Mouse (Mus musculus): ENCODE data around the gene Klhdc3. TPM values are rescaled to one million over a fixed set of nuclear protein-coding genes. Genes with fewer than 3 reads are reported as not detected.

The Klhdc3 gene
- polyA plus RNA-seq, 1 experiment from 2014 or later = 179 TPM

- H3K9me3 ChIP-seq = no peaks in the 10 kb centered on the region
- H3K27ac ChIP-seq (replicated peaks) = no peak overlapping the region
- H3K9ac ChIP-seq = no peak overlapping the region
- peaks cover 32% of the 10 kb centered on the region for H3K4me1 ChIP-seq (replicated peaks)
- no peak for ATAC-seq (ENCODE audit: low FRiP score, low read depth)
- no peak overlapping the region for H3K4me3 ChIP-seq
- 88% methylated on average over 5 of the region's 5 CpGs for WGBS
- no peaks in the 10 kb centered on the region for H3K27me3 ChIP-seq
- H3K36me3 ChIP-seq = peaks cover 9% of the 10 kb centered on the region
- no peak overlapping the region for H3K4me2 ChIP-seq
Observed at GRCm38 (mm10) chr17:46699245-46699644, 18.5 kb upstream of the Klhdc3 start.

- no peak overlapping the region for H3K4me3 ChIP-seq
- H3K4me2 ChIP-seq = no peak overlapping the region
- no peak overlapping the region for H3K27ac ChIP-seq (replicated peaks)
- H3K9me3 ChIP-seq = no peaks in the 10 kb centered on the region
- H3K4me1 ChIP-seq (replicated peaks) = peaks cover 26% of the 10 kb centered on the region
- no peaks in the 10 kb centered on the region for H3K27me3 ChIP-seq
- peaks cover 12% of the 10 kb centered on the region for H3K36me3 ChIP-seq
- no peak for ATAC-seq (ENCODE audit: low FRiP score, low read depth)
- no peak overlapping the region for H3K9ac ChIP-seq
- WGBS = 95% methylated on average over 6 of the region's 6 CpGs
Observed at GRCm38 (mm10) chr17:46698515-46698914, 17.8 kb upstream of the Klhdc3 start.

GRCm38 (mm10) chr17:46694517-46695063 lies 13.9 kb upstream of the Klhdc3 start:
- Histone ChIP-seq H3K27me3 (no peaks in the 10 kb centered on the region), H3K9ac (no peak overlapping the region), H3K4me1 (replicated peaks) (no peaks in the 10 kb centered on the region), H3K4me2 (no peak overlapping the region), H3K4me3 (no peak overlapping the region), H3K9me3 (no peaks in the 10 kb centered on the region), H3K27ac (replicated peaks) (no peak overlapping the region), H3K36me3 (peaks cover 7% of the 10 kb centered on the region)
- WGBS = 66% methylated on average over 1 of the region's 1 CpGs
- ATAC-seq (ENCODE audit: low FRiP score, low read depth) = no peak

GRCm38 (mm10) chr17:46691390-46691789 lies 10.7 kb upstream of the Klhdc3 start:
- no peaks in the 10 kb centered on the region for H3K4me1 ChIP-seq (replicated peaks)
- no peak overlapping the region for H3K4me3 ChIP-seq
- H3K36me3 ChIP-seq = peaks cover 10% of the 10 kb centered on the region
- H3K9ac ChIP-seq = no peak overlapping the region
- WGBS = 94% methylated on average over 2 of the region's 2 CpGs
- H3K4me2 ChIP-seq = no peak overlapping the region
- H3K27me3 ChIP-seq = no peaks in the 10 kb centered on the region
- no peaks in the 10 kb centered on the region for H3K9me3 ChIP-seq
- no peak for ATAC-seq (ENCODE audit: low FRiP score, low read depth)
- H3K27ac ChIP-seq (replicated peaks) = no peak overlapping the region

GRCm38 (mm10) chr17:46690665-46691064 lies 10.0 kb upstream of the Klhdc3 start:
- no peak overlapping the region for H3K9ac ChIP-seq
- no peaks in the 10 kb centered on the region for H3K4me1 ChIP-seq (replicated peaks)
- WGBS = 97% methylated on average over 12 of the region's 12 CpGs
- no peak overlapping the region for H3K4me2 ChIP-seq
- H3K27me3 ChIP-seq = no peaks in the 10 kb centered on the region
- H3K36me3 ChIP-seq = peaks cover 18% of the 10 kb centered on the region
- no peaks in the 10 kb centered on the region for H3K9me3 ChIP-seq
- ATAC-seq (ENCODE audit: low FRiP score, low read depth) = no peak
- no peak overlapping the region for H3K27ac ChIP-seq (replicated peaks)
- H3K4me3 ChIP-seq = no peak overlapping the region

DNA sequence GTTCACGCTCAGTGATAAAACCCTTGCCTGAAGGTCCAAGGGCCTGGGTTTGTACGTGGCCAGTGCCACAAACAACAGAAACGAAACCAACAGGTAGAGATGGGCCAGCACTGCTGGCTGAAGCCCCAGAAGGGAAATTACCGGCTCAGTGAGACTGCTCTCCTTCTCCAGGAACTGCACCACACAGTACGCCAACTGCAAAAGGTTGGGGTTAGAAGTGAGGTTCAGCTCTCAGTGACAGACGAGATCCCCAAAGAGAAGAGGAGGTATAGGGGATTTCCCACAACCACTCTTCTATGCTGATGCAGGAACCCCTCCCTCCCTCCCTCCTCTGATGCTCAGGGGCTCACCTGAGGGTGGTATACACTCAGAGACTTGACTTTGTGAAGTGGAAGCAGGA lies 5.2 kb upstream of the Klhdc3 start:
- Histone ChIP-seq H3K27me3 (no peaks in the 10 kb centered on the region), H3K27ac (replicated peaks) (no peak overlapping the region), H3K4me2 (no peak overlapping the region), H3K4me3 (no peak overlapping the region), H3K36me3 (peaks cover 38% of the 10 kb centered on the region), H3K4me1 (replicated peaks) (peaks cover 9% of the 10 kb centered on the region), H3K9ac (no peak overlapping the region), H3K9me3 (no peaks in the 10 kb centered on the region)
- WGBS = 94% methylated on average over 6 of the region's 6 CpGs
- no peak for ATAC-seq (ENCODE audit: low FRiP score, low read depth)

GRCm38 (mm10) chr17:46682654-46683389 lies 2.1 kb upstream of the Klhdc3 start:
- Histone ChIP-seq H3K4me3 (no peak overlapping the region), H3K9me3 (no peaks in the 10 kb centered on the region), H3K9ac (no peak overlapping the region), H3K27me3 (no peaks in the 10 kb centered on the region), H3K27ac (replicated peaks) (no peak overlapping the region), H3K36me3 (peaks cover 39% of the 10 kb centered on the region), H3K4me1 (replicated peaks) (peaks cover 31% of the 10 kb centered on the region), H3K4me2 (no peak overlapping the region)
- WGBS = 87% methylated on average over 16 of the region's 16 CpGs
- ATAC-seq (ENCODE audit: low FRiP score, low read depth) = no peak

GRCm38 (mm10) chr17:46681466-46682118 lies 878 bp upstream of the Klhdc3 start:
- H3K4me1 ChIP-seq (replicated peaks) = peaks cover 31% of the 10 kb centered on the region
- peak overlapping the region; percentile 83 for H3K4me3 ChIP-seq
- 26% methylated on average over 12 of the region's 12 CpGs for WGBS
- peak overlapping the region; percentile 91 for H3K4me2 ChIP-seq
- peaks cover 46% of the 10 kb centered on the region for H3K36me3 ChIP-seq
- peak overlapping the region; percentile 69 for H3K9ac ChIP-seq
- peak overlapping the region; percentile 84 for H3K27ac ChIP-seq (replicated peaks)
- H3K9me3 ChIP-seq = no peaks in the 10 kb centered on the region
- no peaks in the 10 kb centered on the region for H3K27me3 ChIP-seq
- ATAC-seq (ENCODE audit: low FRiP score, low read depth) = no peak

DNA sequence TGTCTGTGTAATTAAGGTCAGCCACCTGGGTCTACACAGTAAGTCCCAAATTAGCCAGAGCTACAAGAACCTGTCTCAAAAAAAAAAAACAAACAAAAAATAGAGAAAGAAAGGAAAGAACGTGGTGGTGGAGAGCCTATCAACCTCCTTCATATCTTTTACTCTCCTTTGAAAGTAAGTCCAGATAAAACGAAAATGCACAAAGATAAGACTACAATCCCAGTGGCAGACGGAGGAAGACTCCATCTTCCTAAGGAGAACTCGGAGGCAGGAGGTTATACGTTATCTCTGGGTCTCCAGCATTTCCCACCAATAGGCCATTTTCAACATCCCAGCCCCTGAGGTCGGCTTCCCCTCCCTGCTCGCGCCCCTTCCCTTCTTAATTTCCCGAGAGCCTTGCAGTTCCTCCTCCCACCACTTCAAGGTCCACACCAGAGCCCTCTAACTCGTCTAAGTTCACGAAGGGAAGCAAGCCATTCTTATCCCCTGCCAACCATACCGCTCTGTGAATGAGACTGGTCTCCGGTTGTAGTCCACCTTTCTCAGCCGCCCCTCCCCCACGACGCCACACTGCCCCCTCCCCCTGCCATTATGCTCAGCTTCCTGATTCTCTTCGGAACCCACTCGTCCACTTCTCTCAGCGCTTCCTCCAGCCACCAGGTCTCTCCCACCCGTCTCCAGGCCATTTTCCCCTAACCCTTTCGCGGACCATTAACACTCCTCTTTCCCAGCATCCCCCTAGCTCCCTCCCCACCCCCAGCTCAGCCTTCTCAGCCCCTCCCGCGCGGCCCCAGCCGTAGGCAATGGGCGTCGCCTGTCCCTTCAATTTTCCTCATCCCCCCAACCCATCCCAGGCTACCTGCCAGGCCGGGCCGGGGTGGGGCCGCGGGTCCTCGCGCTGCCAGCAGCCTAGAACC lies 613 bp downstream of the Klhdc3 start:
- H3K27me3 ChIP-seq = no peaks in the 10 kb centered on the region
- peak overlapping the region; percentile 93 for H3K27ac ChIP-seq (replicated peaks)
- H3K4me3 ChIP-seq = peak overlapping the region; percentile 83
- H3K36me3 ChIP-seq = peaks cover 46% of the 10 kb centered on the region
- peaks cover 31% of the 10 kb centered on the region for H3K4me1 ChIP-seq (replicated peaks)
- no peaks in the 10 kb centered on the region for H3K9me3 ChIP-seq
- peak overlapping the region; percentile 79 for H3K9ac ChIP-seq
- ATAC-seq (ENCODE audit: low FRiP score, low read depth) = peak; percentile 6
- WGBS = 1% methylated on average over 33 of the region's 34 CpGs
- H3K4me2 ChIP-seq = peak overlapping the region; percentile 81

- ATAC-seq (ENCODE audit: low FRiP score, low read depth) = no peak
- peaks cover 39% of the 10 kb centered on the region for H3K36me3 ChIP-seq
- no peaks in the 10 kb centered on the region for H3K9me3 ChIP-seq
- H3K9ac ChIP-seq = 0 out of 2 replicates have a peak overlapping the region, but pooled peaks have one; percentile 79
- H3K4me2 ChIP-seq = peak overlapping the region; percentile 81
- peak overlapping the region; percentile 83 for H3K4me3 ChIP-seq
- H3K4me1 ChIP-seq (replicated peaks) = peaks cover 40% of the 10 kb centered on the region
- no peaks in the 10 kb centered on the region for H3K27me3 ChIP-seq
- WGBS = 70% methylated on average over 9 of the region's 9 CpGs
- H3K27ac ChIP-seq (replicated peaks) = no peak overlapping the region
Observed at GRCm38 (mm10) chr17:46678911-46679310, 1.8 kb downstream of the Klhdc3 start.

- peak within 1 kb of the TSS; percentile 93; the same call in 1 of the 2 replicates for H3K27ac ChIP-seq (replicated peaks)
- peak within 1 kb of the TSS; percentile 79 for H3K9ac ChIP-seq
- peak within 1 kb of the TSS; percentile 83 for H3K4me3 ChIP-seq
- peaks cover 34% of the 10 kb centered on the region for H3K36me3 ChIP-seq
- H3K4me2 ChIP-seq = peak within 1 kb of the TSS; percentile 81
- no peaks in the 10 kb centered on the region for H3K27me3 ChIP-seq
- 94% methylated on average over 8 of the region's 9 CpGs for WGBS
- no peaks in the 10 kb centered on the region for H3K9me3 ChIP-seq
- ATAC-seq (ENCODE audit: low FRiP score, low read depth) = no peak
- H3K4me1 ChIP-seq (replicated peaks) = peaks cover 44% of the 10 kb centered on the region
Observed at GRCm38 (mm10) chr17:46678416-46678815, 2.3 kb downstream of the Klhdc3 start, which contains the start of gene Mea1. Gene Mea1, plus strand, starts transcription at chr17:46678793.
